Mouse (Mus musculus) gastrocnemius, postnatal 25 days (tissue): ENCODE results near the gene Hmga2. TPM values are rescaled to one million over a fixed set of nuclear protein-coding genes. Genes with fewer than 3 reads are reported as not detected.

Experiments used
- DNase-seq: peaks from one replicate; pipeline ENCODE4 v3.0.0; 2022
- long read RNA-seq, 2 experiments: library from polyadenylated mRNA; stranded (forward); transcript quantifications; one replicate each; pipeline ENCODE4 v2.0.0; 2021
- total RNA-seq, 2 experiments: library from RNA; stranded (reverse); gene quantifications; 1 replicate in 1 of 2; 2 replicates in 1 of 2; pipeline ENCODE4 v1.2.3; 2021

Gene Hmga2
- total RNA-seq = under 1 TPM; 0.08 to 0.13 TPM
- long read RNA-seq, experiment 1 = 0 reads
- long read RNA-seq, experiment 2 = 0 reads

DNA sequence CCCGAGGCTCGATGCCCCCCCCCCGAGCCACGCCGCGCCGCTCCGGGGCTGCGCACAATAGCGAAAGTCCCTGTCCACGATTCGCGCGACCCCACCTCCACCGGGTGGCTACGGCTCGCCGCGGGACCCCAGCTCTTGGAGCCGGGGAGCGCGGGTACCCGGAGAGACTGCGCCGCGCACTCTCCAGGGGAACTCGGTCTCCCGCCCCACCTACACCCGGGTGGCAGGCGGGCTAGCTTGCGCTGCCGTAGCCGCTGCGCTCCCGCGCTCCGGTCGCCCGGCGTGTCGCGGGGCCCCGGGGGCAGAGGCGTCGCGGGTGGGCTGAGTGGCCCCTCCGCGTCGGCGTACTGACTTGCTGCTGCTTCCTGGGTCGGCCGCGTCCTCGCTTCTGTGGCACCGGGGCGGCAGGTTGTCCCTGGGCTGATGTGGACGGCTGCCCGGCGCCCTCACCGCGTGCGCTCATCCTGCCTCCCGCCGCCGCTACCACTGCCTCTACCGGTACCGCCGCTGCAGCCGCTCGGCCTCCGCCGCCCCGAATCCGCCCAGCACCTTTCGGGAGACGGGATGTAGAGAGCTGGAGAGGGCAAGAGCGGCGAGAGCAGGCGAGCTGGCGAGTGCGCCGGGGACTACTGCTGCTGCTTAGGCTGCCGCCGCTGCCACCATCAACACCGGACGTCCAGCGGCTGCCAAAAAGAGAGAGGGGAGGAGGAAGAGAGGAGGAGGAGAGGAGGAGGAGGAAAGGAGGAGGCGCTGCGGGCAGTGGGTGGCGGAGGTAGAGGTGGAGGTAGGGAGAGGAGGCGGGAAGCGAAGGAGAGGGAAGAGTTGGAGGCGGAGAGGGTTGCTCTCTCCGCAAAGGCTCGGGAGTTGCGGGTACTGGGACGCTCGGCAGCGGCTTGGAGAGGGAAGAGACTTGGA, at the start of gene Hmga2:
TSS of gene Hmga2 (minus strand) at position 869 of the 915 bp plus-strand sequence.
- peak; percentile 12 for DNase-seq

- no peak for DNase-seq
Observed at GRCm38 (mm10) chr10:120522959-120523358, 46.7 kb upstream of the Hmga2 start.

GRCm38 (mm10) chr10:120521912-120522575, 45.8 kb upstream of the Hmga2 start:
- no peak for DNase-seq

- no peak for DNase-seq
Observed at GRCm38 (mm10) chr10:120516311-120516710, 40.0 kb upstream of the Hmga2 start.

GRCm38 (mm10) chr10:120513721-120514120, 37.5 kb upstream of the Hmga2 start:
- DNase-seq = no peak

DNA sequence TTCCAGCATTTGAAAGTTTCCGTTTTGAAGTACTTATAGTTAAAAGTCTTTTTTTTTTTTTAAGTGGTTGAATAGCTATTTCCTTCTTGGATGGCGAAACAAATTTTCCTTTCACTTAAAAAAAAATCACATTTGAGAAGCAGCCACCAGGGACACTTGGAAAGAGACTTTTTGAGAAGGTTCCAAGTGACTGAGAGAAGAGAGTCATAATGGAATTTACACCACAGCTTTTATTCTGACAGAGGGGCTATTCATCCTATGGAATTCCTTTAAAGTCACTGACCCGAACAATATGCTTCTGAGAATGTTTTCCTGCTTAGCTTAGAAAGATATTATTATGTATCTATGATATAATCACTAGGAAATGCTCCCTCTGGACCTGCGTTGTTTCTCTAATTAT, 36.7 kb upstream of the Hmga2 start:
- DNase-seq = no peak

DNA sequence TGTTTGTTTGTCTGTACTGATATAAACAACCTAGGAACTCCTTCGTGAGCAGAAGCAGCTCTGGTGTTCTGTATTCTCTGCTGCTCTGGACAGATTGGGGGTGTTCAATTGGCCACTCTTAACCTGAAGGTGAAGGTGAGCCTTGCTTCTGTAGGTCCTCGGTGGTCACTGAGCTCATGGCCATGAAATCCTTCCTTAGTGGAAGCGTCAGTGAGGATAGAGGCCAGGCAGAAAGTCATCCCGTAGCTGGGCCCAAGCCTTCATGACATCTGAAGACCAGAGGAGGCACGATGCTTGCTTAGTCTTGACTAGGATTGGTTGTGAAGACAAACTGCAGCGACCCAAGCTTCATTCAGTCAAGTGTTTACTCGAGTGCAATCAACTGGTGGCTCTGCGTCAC, 35.9 kb upstream of the Hmga2 start:
- DNase-seq = no peak

DNA sequence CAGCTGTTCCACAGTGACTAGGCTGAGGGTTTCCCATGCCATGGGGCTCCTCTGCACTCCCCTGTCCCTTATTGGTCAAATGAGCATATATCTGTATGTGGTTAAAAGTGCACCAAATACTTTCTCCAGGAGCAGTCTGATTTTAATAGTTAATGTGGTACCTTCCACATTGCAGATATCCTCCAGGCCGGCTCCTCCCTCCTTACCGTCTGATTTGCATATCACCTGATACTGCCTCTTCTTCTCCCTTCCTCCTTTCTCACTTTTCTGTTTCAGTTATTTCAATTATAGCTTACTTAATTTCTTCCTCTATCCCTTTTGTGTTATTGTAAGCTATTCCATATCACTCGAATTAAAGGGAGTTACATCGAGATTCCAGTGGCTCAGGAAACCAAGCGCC, 27.7 kb upstream of the Hmga2 start:
- DNase-seq = no peak

- DNase-seq = peak; percentile 14
Observed at GRCm38 (mm10) chr10:120500794-120501193, 24.5 kb upstream of the Hmga2 start.

DNA sequence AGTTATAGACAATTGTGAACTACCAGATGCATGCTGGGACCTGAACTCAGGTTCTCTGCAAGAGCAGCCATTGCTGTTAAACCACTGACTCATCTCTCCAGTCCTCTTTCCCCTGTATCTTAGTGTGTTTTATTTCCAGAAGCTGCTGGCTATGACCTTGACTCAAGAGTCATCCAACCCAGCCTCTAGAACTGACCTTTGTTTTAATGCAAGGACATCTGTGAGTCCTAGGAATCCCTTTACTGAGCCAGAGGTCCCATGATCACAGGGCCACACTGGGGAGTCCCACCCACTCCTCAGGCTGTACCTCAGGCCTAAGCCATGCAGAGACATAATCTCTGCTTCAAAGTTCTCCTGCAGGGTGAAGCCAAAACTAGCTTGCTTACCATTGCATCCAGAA, 21.8 kb upstream of the Hmga2 start:
- DNase-seq = no peak

DNA sequence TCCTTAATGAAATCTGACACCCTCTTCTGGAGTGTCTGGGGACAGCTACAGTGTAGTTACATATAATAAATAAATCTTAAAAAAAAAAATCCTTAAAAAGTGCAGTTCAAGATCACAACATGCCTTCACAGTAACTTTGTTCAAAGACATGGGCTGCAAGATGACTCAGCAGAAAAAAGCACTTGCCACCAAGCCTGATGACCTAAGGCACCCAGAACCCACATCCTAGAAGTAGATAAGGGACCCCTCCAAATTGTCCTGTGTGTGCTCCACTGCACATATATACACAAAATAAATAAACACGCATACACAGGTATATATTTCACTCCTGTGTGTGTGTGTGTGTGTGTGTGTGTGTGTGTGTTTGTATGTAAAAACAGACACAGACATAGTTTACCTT, 18.4 kb upstream of the Hmga2 start:
- DNase-seq = no peak

DNA sequence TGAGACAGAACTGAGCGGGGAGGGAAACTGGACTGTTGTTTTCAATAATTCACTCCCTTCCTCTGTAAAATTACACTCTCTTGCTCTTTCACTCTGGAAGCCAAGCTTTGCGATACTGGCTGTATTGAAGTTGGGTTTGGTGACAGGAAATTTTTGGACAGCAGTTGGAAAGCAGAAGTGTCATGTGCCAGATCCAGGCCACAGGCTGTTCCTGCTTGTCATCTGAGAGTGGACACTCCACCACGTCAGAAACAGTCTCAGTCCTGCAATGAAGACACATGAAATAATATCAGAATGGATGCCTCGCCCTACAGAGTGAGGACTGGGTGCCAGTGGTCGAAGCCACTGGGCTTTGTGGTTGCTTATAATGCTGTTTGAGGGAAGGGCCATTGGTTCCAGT, 15.2 kb upstream of the Hmga2 start:
- no peak for DNase-seq

- no peak for DNase-seq
Observed at GRCm38 (mm10) chr10:120489611-120490010, 13.3 kb upstream of the Hmga2 start.

DNA sequence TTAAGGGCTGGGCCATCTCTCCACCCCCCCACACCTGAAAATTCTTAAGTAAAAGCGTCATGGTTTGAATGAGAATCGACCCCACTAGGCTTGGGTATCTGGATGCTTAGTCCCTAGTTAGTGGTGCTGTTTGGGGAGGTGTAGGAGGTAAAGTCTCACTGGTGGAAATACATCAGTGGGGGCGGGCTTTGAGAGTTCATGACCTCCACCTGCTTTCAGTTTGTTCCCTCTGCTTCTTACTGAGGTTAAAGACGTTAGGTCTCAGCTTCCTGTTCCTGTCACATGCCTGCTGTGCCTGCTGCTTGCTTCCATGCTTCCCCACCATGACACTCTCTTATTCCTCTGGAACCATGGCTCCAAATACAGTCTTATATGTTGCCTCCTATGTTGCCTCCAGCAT, 12.3 kb upstream of the Hmga2 start:
- DNase-seq = no peak

GRCm38 (mm10) chr10:120487881-120488280, 11.6 kb upstream of the Hmga2 start:
- DNase-seq = no peak

- no peak for DNase-seq
Observed at GRCm38 (mm10) chr10:120485461-120485860, 9.2 kb upstream of the Hmga2 start.

- DNase-seq = no peak
Observed at GRCm38 (mm10) chr10:120484144-120484543, 7.9 kb upstream of the Hmga2 start.

- no peak for DNase-seq
Observed at GRCm38 (mm10) chr10:120478164-120478563, 1.9 kb upstream of the Hmga2 start.

GRCm38 (mm10) chr10:120477501-120477900, 1.2 kb upstream of the Hmga2 start:
- DNase-seq = peak; percentile 5

- DNase-seq = peak; percentile 9
Observed at GRCm38 (mm10) chr10:120476516-120477336, 457 bp upstream of the Hmga2 start.

GRCm38 (mm10) chr10:120475041-120475541, 1.2 kb downstream of the Hmga2 start:
- peak; percentile 6 for DNase-seq

DNA sequence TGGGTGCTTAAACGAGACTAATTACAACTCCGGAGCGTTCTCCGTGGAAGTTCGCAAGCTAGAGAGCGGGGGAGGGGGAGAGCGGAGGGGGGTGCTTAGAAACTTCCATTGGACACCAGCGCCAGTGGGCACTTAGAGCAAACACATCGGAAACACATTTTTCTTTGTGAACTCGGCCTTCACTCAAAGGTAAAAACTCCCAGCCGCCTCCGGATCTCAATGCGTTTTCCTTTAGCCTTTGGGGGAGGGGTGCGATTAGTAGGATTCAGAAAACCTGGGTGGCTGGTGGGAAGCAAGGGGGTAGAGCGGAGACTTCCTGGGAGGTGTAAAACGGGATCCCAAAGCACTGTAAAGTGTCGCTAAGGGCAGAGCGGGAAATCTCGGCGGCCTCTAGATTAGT, 2.0 kb downstream of the Hmga2 start:
- DNase-seq = no peak
